Mouse (Mus musculus) myocyte (in vitro differentiated cells): ENCODE data around the gene Ulk4.

ENCODE experiments used
- CEBPB ChIP-seq: IDR thresholded peaks from 2 replicates; pipeline ENCODE4 v1.6.1; 2011; ENCODE audit warnings: mild to moderate bottlenecking, moderate library complexity; ENCODE audit not compliant: poor library complexity, insufficient read depth, severe bottlenecking
- MYOD1 ChIP-seq, 3 experiments: IDR thresholded peaks; one replicate each; pipeline ENCODE4 v1.6.1; 2011; ENCODE audit warnings: control low read depth in 2 of 3, low read depth in 2 of 3, mild to moderate bottlenecking in 2 of 3, moderate library complexity in 1 of 3; ENCODE audit not compliant: insufficient read length in 2 of 3, control insufficient read depth in 1 of 3
- MYOG ChIP-seq, 3 experiments: IDR thresholded peaks; one replicate each; pipeline ENCODE4 v1.6.1; 2011; ENCODE audit warnings: control low read depth in 2 of 3, low read depth in 2 of 3, mild to moderate bottlenecking in 2 of 3; ENCODE audit not compliant: insufficient read length in 2 of 3, control insufficient read depth in 1 of 3, insufficient read depth in 1 of 3
- POLR2A ChIP-seq: IDR thresholded peaks from one replicate; pipeline ENCODE4 v1.6.1; 2011; ENCODE audit warnings: low read depth, mild to moderate bottlenecking, control low read depth, moderate library complexity; ENCODE audit not compliant: insufficient read length
- TCF12 ChIP-seq: IDR thresholded peaks from one replicate; pipeline ENCODE4 v1.6.1; 2011; ENCODE audit warnings: mild to moderate bottlenecking, control low read depth; ENCODE audit not compliant: poor library complexity, insufficient read depth, severe bottlenecking
- USF1 ChIP-seq: IDR thresholded peaks from one replicate; pipeline ENCODE4 v1.6.1; 2011; ENCODE audit warnings: low read depth, mild to moderate bottlenecking, control low read depth, moderate library complexity

DNA sequence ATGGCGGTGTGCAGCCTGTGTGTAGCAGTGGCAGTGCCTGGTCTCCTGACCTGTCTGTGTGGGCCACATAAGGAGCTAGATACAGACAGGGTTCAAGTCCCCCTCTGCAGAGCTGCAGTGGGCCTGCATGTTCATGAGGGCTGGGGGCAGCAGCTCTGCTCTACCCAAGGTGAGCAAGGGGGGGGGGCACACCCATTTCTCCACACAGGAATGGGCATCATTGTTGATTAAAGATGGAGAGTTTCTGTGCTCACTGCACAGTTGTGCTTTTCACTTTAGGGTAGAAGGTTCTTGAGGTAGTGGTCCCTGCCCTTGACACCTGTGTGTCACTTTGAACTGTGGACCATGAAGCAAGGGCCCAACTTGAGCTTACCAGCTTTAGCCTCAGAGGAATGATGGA, 328.2 kb downstream of the Ulk4 start:
- peak; percentile 15 for TF ChIP-seq POLR2A
- TF ChIP-seq MYOD1 (IDR thresholded peaks at IDR 0.05; ENCODE audit: control insufficient read depth in 1 of 3, insufficient read length in 2 of 3, low read depth in 2 of 3): no peak
- TF ChIP-seq CEBPB: no peak
- TF ChIP-seq MYOG (IDR thresholded peaks at IDR 0.05; ENCODE audit: control insufficient read depth in 1 of 3, insufficient read depth in 1 of 3, insufficient read length in 2 of 3, low read depth in 2 of 3): no peak
- TF ChIP-seq USF1: no peak
- no peak for TF ChIP-seq TCF12
